Mouse (Mus musculus) intestine, embryonic 16.5 days (tissue): ENCODE results near the gene B3gnt8. TPM values are rescaled to one million over a fixed set of nuclear protein-coding genes. Genes with fewer than 3 reads are reported as not detected.

Experiments used
- ATAC-seq: fragments of 200-750 bp; cut with Nextera tagmentation; 2 replicates; pipeline ENCODE4 v1.8.0; 2017; ENCODE audit warnings: moderate TSS enrichment, moderate library complexity
- H3K27ac ChIP-seq: fragments of 300-500 bp; sonication (generic); 2 replicates; pipeline ENCODE4 v1.5.1; 2014; ENCODE audit warnings: mild to moderate bottlenecking, low read length
- H3K27me3 ChIP-seq: fragments of 300-500 bp; sonication (generic); replicated peaks from 2 replicates; pipeline ENCODE4 v1.6.1; 2014; ENCODE audit warnings: low read length, control low read depth, mixed read lengths; ENCODE audit not compliant: control insufficient read depth, insufficient read depth
- H3K36me3 ChIP-seq: fragments of 300-500 bp; sonication (generic); 2 replicates; pipeline ENCODE4 v1.6.1; 2014; ENCODE audit warnings: low read length, control low read depth; ENCODE audit not compliant: control insufficient read depth, insufficient read depth
- H3K4me1 ChIP-seq: fragments of 300-500 bp; sonication (generic); 2 replicates; pipeline ENCODE4 v1.6.1; 2014; ENCODE audit warnings: low read length, control low read depth, mixed read lengths; ENCODE audit not compliant: control insufficient read depth, insufficient read depth
- H3K4me2 ChIP-seq: fragments of 300-500 bp; sonication (generic); 2 replicates; pipeline ENCODE4 v1.6.1; 2014; ENCODE audit warnings: low read depth, low read length, control low read depth
- H3K4me3 ChIP-seq: fragments of 300-500 bp; sonication (generic); 2 replicates; pipeline ENCODE4 v1.5.1; 2014; ENCODE audit warnings: mild to moderate bottlenecking, low read length
- H3K9ac ChIP-seq: fragments of 300-500 bp; sonication (generic); 2 replicates; pipeline ENCODE4 v1.6.1; 2014; ENCODE audit warnings: low read depth, low read length
- H3K9me3 ChIP-seq: fragments of 300-500 bp; sonication (generic); 2 replicates; pipeline ENCODE4 v1.6.1; 2016; ENCODE audit warnings: low read length, control low read depth; ENCODE audit not compliant: control insufficient read depth
- WGBS: fragments of 180-500 bp; shearing (Covaris S2); extraction: QIAGEN DNeasy Blood & Tissue Kit; methylation state at CpG from one replicate; pipeline ENCODE4 v1.1.7; 2014; 5-methylcytosine and 5-hydroxymethylcytosine counted together
- polyA plus RNA-seq: library from polyadenylated mRNA; unstranded; fragments of >200 nt; fragmentation: Nextera tagmentation; extraction: Ambion mirVana; gene quantifications from 2 replicates; pipeline ENCODE4 v1.2.1, GENCODE M21; 2015

Gene B3gnt8
- polyA plus RNA-seq, 1 experiment from 2014 or later: 6.8 TPM

DNA sequence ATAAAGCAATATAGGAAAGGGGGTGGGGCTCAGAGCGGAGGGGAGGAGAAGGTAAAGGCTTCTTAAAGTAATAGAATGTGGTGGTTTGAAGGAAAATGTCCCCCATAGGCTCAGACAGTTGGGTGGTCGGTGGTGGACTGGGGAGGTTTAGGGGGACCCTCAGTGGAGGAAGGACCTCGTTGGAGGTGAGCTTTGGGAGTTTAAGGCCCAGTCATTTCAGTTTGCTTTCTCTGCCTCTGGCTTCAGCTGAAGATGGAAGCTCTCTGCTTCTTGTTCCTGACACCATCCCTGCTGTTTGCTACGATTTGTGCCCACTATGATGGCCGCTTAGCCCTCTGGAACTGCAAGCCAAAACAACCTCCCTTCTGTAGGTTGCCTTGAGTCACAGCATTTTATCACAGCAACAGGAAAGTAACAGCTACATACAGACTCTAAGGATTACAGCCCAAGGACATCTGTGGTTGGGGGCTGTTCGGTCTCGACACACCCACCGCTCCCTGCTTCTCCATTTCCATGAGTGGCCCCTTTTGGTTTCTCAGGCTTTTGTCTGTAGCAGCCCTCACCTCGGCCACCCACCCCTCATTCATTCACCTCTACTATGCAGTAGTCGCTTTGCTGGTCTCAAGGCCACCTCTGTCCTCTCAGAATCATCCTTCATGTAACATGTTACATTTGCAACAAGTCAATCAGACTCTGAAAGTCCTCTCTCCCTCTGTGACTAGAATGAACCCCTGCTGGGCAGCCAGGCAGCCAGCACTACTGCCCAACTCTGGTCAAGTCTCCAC lies 8.9 kb upstream of the B3gnt8 start:
- whole genome bisulfite sequencing: 86% methylated on average over 10 of the region's 10 CpGs
- H3K27ac ChIP-seq: no peak overlapping the region
- H3K9me3 ChIP-seq: no peaks in the 10 kb centered on the region
- no peak overlapping the region for H3K9ac ChIP-seq
- ATAC-seq: no peak
- H3K4me3 ChIP-seq: no peak overlapping the region
- peaks cover 7% of the 10 kb centered on the region; the same call in 1 of the 2 replicates for H3K4me1 ChIP-seq
- H3K27me3 ChIP-seq: no peaks in the 10 kb centered on the region
- H3K36me3 ChIP-seq: 0 out of 2 replicates have a peak, but pooled peaks cover 3% of the 10 kb centered on the region
- H3K4me2 ChIP-seq: no peak overlapping the region

DNA sequence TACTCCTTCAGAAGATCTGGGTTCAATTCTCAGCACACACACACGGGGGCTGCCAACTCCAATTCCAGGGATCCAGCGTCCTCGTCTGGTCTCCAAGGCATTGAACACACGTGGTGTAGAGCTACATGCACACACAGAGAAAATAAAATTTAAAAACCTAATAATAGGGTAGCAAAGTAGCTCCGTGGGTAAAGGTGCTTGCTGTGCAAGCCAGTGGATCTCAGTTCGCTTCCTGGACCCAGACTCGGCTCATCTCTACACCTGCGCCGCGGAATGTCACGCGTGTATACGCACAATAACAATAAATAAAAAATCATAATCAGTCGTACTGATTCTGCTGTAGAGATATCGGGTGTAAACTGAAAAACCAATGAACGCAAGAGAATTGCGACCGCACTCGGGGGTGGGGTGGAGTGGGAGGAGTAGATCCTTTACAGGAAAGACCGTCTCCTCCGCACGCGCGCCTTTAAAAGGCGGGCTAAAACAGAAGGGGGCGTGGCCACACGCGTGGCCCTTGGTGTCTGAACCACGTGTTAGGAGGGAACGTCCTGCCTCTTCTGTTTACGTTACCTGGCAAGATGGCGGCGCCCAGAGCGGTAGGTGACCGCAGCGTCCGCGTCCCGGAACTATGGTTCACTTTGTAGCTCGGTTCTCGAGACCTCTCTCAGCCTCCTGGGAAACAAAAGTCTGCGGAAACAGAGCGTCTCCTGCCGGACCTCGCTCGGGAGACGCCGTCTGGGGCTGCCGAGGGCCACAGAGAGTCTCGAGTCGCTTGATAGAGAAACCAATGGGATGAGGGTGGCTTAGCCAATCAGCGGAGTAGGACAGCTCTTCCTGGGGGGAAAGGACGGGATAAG lies 7.4 kb upstream of the B3gnt8 start, which contains the start of gene Dmac2:
Gene Dmac2 (plus strand): TSS at position 550 of the 857 bp plus-strand sequence.
- Histone ChIP-seq H3K27ac (peak within 1 kb of the TSS; percentile 71), H3K4me3 (peak within 1 kb of the TSS; percentile 79)

DNA sequence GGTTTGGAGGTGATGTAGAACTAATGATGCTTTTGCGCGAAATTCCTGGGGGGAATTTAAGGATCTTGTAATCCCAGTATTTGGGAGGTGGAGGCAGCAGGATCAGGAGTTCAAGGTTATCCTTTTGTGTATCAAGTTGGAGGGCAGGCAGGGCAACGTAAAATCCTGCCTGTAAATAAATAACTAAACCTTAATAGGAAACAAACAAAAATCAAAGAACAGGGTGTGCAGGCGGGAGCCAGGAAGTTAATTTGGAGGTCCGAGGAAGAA lies 6.8 kb upstream of the B3gnt8 start:
- no peaks in the 10 kb centered on the region for H3K9me3 ChIP-seq
- H3K4me1 ChIP-seq: peaks cover 7% of the 10 kb centered on the region; the same call in 1 of the 2 replicates
- 0 out of 2 replicates have a peak, but pooled peaks cover 7% of the 10 kb centered on the region for H3K36me3 ChIP-seq
- 14% methylated on average over 5 of the region's 5 CpGs for WGBS
- no peak for ATAC-seq
- peak overlapping the region; percentile 67 for H3K4me2 ChIP-seq
- H3K9ac ChIP-seq: peak overlapping the region; percentile 75
- no peaks in the 10 kb centered on the region for H3K27me3 ChIP-seq
- H3K4me3 ChIP-seq: peak overlapping the region; percentile 79
- H3K27ac ChIP-seq: peak overlapping the region; percentile 71; the same call in 1 of the 2 replicates

More for the DNA sequence above, 7.4 kb upstream of the B3gnt8 start, which contains the start of gene Dmac2:
- H3K27me3 ChIP-seq: no peaks in the 10 kb centered on the region
- H3K36me3 ChIP-seq: 0 out of 2 replicates have a peak, but pooled peaks cover 7% of the 10 kb centered on the region
- peak within 1 kb of the TSS; percentile 67 for H3K4me2 ChIP-seq
- no peaks in the 10 kb centered on the region for H3K9me3 ChIP-seq
- 1% methylated on average over 53 of the region's 53 CpGs for WGBS
- peak within 1 kb of the TSS; percentile 75 for H3K9ac ChIP-seq
- peaks cover 7% of the 10 kb centered on the region; the same call in 1 of the 2 replicates for H3K4me1 ChIP-seq
- peak; percentile 85 for ATAC-seq

DNA sequence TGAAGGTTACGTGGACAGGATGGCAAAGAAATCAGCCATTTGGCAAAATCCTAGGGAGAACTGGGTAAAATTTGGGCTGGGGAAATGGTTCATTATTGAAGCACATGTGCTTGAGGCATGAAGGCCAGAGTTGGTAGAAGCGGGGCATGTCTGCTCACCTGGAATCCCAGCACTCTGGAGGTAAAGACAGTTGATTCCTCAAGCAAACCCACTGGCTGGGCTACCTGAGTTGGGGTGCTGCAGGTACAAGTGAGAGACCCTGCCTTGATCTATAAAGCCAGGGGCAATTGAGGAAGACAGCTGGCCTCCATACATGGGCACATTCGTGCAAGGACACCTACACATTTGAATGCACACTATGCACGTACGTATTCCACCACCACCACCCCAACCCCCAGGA lies 6.4 kb upstream of the B3gnt8 start:
- WGBS: 93% methylated on average over 5 of the region's 5 CpGs
- peaks cover 7% of the 10 kb centered on the region; the same call in 1 of the 2 replicates for H3K4me1 ChIP-seq
- no peak overlapping the region for H3K27ac ChIP-seq
- H3K27me3 ChIP-seq: no peaks in the 10 kb centered on the region
- no peak for ATAC-seq
- H3K9me3 ChIP-seq: no peaks in the 10 kb centered on the region
- H3K36me3 ChIP-seq: 0 out of 2 replicates have a peak, but pooled peaks cover 7% of the 10 kb centered on the region
- H3K9ac ChIP-seq: no peak overlapping the region; the same call in 1 of the 2 replicates
- peak overlapping the region; percentile 79 for H3K4me3 ChIP-seq
- peak overlapping the region; percentile 67 for H3K4me2 ChIP-seq

DNA sequence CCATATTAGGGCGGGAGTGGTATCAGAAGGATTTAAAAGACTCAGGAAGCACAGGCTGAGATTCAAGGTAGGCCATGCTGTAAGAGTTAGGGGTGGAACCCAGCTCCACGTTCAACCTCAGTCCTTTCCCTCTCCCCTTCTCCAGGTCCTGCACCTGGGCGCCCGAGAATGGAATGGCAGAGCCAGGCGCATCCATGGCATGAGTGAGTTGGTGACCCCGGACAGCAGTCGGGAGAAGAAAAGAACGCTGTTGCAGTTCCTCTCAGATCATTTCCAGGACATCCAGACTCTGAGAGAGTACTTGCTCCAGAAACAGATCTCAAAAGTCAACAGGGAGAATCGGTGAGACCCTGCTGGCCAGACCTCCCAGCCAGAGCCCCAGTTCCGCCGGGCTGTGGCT lies 5.7 kb upstream of the B3gnt8 start:
- Histone ChIP-seq H3K36me3 (peaks cover 13% of the 10 kb centered on the region; the same call in 1 of the 2 replicates), H3K27me3 (no peaks in the 10 kb centered on the region), H3K27ac (no peak overlapping the region), H3K4me2 (no peak overlapping the region), H3K4me3 (no peak overlapping the region), H3K4me1 (peaks cover 7% of the 10 kb centered on the region; the same call in 1 of the 2 replicates), H3K9me3 (no peaks in the 10 kb centered on the region), H3K9ac (no peak overlapping the region)
- no peak for ATAC-seq
- 91% methylated on average over 11 of the region's 11 CpGs for WGBS

DNA sequence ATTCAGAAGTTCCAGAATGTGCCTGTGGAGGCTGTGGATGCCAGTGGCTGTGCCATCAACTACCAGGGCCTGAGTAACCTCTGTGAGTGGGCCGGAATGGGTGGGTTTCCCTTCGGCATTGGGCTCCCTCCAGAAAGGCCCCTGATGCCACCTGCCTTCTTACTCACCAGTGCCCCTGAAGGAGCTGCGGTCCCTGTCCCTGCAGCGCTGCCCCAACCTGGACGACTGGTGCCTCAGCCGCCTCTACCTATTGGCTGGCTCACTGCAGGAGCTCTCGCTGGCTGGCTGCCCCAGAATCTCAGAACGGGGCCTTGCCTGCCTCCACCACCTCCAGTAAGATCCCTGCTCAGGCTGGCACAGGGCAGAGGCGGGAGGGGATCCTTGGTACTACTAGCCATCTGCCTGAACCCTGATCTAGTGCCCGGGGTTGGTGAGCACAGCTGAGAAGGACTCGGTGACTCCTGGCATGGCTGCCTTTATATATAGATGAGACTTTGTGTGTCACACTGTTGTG lies 2.5 kb upstream of the B3gnt8 start:
- Histone ChIP-seq H3K27me3 (no peaks in the 10 kb centered on the region), H3K36me3 (peaks cover 13% of the 10 kb centered on the region; the same call in 1 of the 2 replicates), H3K9ac (no peak overlapping the region), H3K27ac (no peak overlapping the region), H3K4me2 (no peak overlapping the region), H3K4me3 (no peak overlapping the region), H3K4me1 (peaks cover 29% of the 10 kb centered on the region), H3K9me3 (no peaks in the 10 kb centered on the region)
- 92% methylated on average over 11 of the region's 11 CpGs for WGBS
- ATAC-seq: no peak

DNA sequence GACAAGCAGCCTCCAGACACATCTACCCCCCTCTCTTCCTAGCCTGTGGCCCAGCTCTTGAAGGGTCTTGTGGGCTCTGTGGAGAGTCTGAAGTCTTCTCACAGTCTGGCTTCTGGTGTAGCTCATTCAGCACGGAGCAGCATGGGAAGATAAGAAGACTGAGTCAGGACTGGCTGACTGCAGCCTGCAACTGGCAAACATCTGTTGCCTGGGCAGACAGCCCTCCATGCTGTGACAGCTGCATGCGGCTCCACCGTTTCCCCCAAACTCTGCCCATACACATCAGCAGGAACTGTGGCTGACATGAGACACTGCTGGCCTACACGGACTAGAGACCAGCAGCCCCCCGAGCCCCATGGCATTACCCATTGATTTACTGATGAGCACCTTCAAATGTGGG lies 1.6 kb upstream of the B3gnt8 start:
- Histone ChIP-seq H3K36me3 (peaks cover 16% of the 10 kb centered on the region; the same call in 1 of the 2 replicates), H3K4me1 (peaks cover 28% of the 10 kb centered on the region), H3K27me3 (no peaks in the 10 kb centered on the region), H3K9me3 (no peaks in the 10 kb centered on the region), H3K4me3 (no peak overlapping the region), H3K4me2 (no peak overlapping the region), H3K9ac (no peak overlapping the region), H3K27ac (no peak overlapping the region)
- no peak for ATAC-seq
- WGBS: 68% methylated on average over 5 of the region's 5 CpGs

DNA sequence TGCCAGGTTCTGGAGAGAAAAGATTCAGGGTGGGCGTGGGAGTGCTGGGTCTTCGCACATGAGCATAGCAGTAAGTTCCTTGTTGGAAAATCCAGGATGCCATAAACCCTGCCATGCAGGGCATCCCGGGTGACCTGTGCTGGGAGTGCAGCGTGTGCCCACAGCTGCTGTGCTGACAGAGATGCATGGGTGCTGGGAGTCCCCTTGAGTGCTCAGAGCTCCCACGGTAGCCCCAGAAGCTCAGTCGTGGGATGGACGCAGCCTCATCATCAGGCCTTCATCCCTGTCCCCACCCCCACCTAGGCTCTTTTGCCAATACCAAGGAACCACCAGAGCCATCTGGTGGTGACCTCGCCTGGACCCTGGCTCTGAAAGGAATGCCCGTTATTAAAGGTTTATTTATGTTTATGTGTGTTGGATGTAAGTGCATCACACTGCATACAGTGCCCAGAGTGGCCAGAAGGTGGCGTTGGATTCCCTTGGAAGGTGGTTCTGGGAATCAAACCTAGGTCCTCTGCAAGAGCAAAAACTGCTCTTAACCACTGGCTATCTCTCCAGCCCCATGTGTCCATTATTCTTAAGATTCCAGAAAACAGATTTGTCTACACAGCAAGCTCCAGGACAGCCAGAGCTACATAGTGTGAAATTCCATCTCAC lies 732 bp upstream of the B3gnt8 start:
- Histone ChIP-seq H3K9me3 (no peaks in the 10 kb centered on the region), H3K4me1 (peaks cover 24% of the 10 kb centered on the region), H3K4me3 (no peak overlapping the region), H3K4me2 (no peak overlapping the region), H3K27ac (no peak overlapping the region), H3K9ac (no peak overlapping the region), H3K36me3 (peaks cover 16% of the 10 kb centered on the region; the same call in 1 of the 2 replicates), H3K27me3 (no peaks in the 10 kb centered on the region)
- ATAC-seq: no peak
- 80% methylated on average over 10 of the region's 10 CpGs for WGBS
